Mouse (Mus musculus): ENCODE results near the gene Alg9. TPM values are rescaled to one million over a fixed set of nuclear protein-coding genes. Genes with fewer than 3 reads are reported as not detected.
A peak's percentile ranks its signal among the peaks of the same experiment; 100 is the strongest.

Gene Alg9
- polyA plus RNA-seq, 1 experiment from 2014 or later = 43.7 TPM

GRCm38 (mm10) chr9:50856341-50857081 is 81.7 kb downstream of the Alg9 start:
- Histone ChIP-seq H3K27ac (ENCODE audit: low read depth) (peak overlapping the region; percentile 86), H3K4me1 (ENCODE audit: insufficient read depth) (no peaks in the 10 kb centered on the region), H3K27me3 (ENCODE audit: insufficient read depth, low read length) (no peaks in the 10 kb centered on the region), H3K9me3 (ENCODE audit: low read depth, low read length) (no peaks in the 10 kb centered on the region), H3K4me3 (ENCODE audit: low read depth, low read length) (peak overlapping the region; percentile 81), H3K9ac (peak overlapping the region; percentile 74), H3K36me3 (ENCODE audit: insufficient read depth) (peaks cover 30% of the 10 kb centered on the region), H3K4me2 (peak overlapping the region; percentile 69)
- ATAC-seq (ENCODE audit: insufficient read depth) = peak; percentile 91
- WGBS = under 1% methylated on average over 45 of the region's 45 CpGs
- peak; percentile 96 for DNase-seq
- no peak for TF ChIP-seq CTCF (IDR thresholded peaks at IDR 0.05; ENCODE audit: low read depth)

- Histone ChIP-seq H3K9me3 (ENCODE audit: low read depth, low read length) (no peaks in the 10 kb centered on the region), H3K36me3 (ENCODE audit: insufficient read depth) (peaks cover 36% of the 10 kb centered on the region), H3K4me2 (peak overlapping the region; percentile 69), H3K4me3 (ENCODE audit: low read depth, low read length) (peak overlapping the region; percentile 81), H3K27me3 (ENCODE audit: insufficient read depth, low read length) (no peaks in the 10 kb centered on the region), H3K4me1 (ENCODE audit: insufficient read depth) (no peaks in the 10 kb centered on the region), H3K9ac (peak overlapping the region; percentile 74), H3K27ac (ENCODE audit: low read depth) (peak overlapping the region; percentile 86)
- DNase-seq (peak; percentile 57), ATAC-seq (ENCODE audit: insufficient read depth) (peak; percentile 75)
- TF ChIP-seq CTCF (IDR thresholded peaks at IDR 0.05; ENCODE audit: low read depth) = no peak
- WGBS = under 1% methylated on average over 46 of the region's 46 CpGs
These were observed 82.3 kb downstream of the Alg9 start for GRCm38 (mm10) chr9:50857082-50857641.

- H3K4me1 ChIP-seq (ENCODE audit: insufficient read depth) = no peaks in the 10 kb centered on the region
- no peak for DNase-seq
- H3K4me2 ChIP-seq = no peak overlapping the region
- H3K27ac ChIP-seq (ENCODE audit: low read depth) = no peak overlapping the region
- H3K36me3 ChIP-seq (ENCODE audit: insufficient read depth) = peaks cover 51% of the 10 kb centered on the region
- H3K9ac ChIP-seq = no peak overlapping the region
- no peak for ATAC-seq (ENCODE audit: insufficient read depth)
- no peaks in the 10 kb centered on the region for H3K27me3 ChIP-seq (ENCODE audit: insufficient read depth, low read length)
- no peak overlapping the region for H3K4me3 ChIP-seq (ENCODE audit: low read depth, low read length)
- no peak for TF ChIP-seq CTCF (IDR thresholded peaks at IDR 0.05; ENCODE audit: low read depth)
- no peaks in the 10 kb centered on the region for H3K9me3 ChIP-seq (ENCODE audit: low read depth, low read length)
- 70% methylated on average over 6 of the region's 6 CpGs for WGBS
These were observed 83.9 kb downstream of the Alg9 start for GRCm38 (mm10) chr9:50858681-50859080.

- H3K4me2 ChIP-seq = no peak overlapping the region
- no peak for TF ChIP-seq CTCF (IDR thresholded peaks at IDR 0.05; ENCODE audit: low read depth)
- H3K27me3 ChIP-seq (ENCODE audit: insufficient read depth, low read length) = no peaks in the 10 kb centered on the region
- 88% methylated on average over 18 of the region's 18 CpGs for WGBS
- no peak overlapping the region for H3K27ac ChIP-seq (ENCODE audit: low read depth)
- no peaks in the 10 kb centered on the region for H3K4me1 ChIP-seq (ENCODE audit: insufficient read depth)
- no peak overlapping the region for H3K9ac ChIP-seq
- H3K4me3 ChIP-seq (ENCODE audit: low read depth, low read length) = no peak overlapping the region
- no peak for DNase-seq
- H3K9me3 ChIP-seq (ENCODE audit: low read depth, low read length) = no peaks in the 10 kb centered on the region
- H3K36me3 ChIP-seq (ENCODE audit: insufficient read depth) = peaks cover 68% of the 10 kb centered on the region
- no peak for ATAC-seq (ENCODE audit: insufficient read depth)
These were observed 86.5 kb downstream of the Alg9 start for GRCm38 (mm10) chr9:50861119-50861839.

- Histone ChIP-seq H3K4me1 (ENCODE audit: insufficient read depth) (no peaks in the 10 kb centered on the region), H3K27me3 (ENCODE audit: insufficient read depth, low read length) (no peaks in the 10 kb centered on the region), H3K4me2 (no peak overlapping the region), H3K36me3 (ENCODE audit: insufficient read depth) (peaks cover 91% of the 10 kb centered on the region), H3K9ac (no peak overlapping the region), H3K9me3 (ENCODE audit: low read depth, low read length) (no peaks in the 10 kb centered on the region), H3K27ac (ENCODE audit: low read depth) (no peak overlapping the region), H3K4me3 (ENCODE audit: low read depth, low read length) (no peak overlapping the region)
- TF ChIP-seq CTCF (IDR thresholded peaks at IDR 0.05; ENCODE audit: low read depth) = no peak
- DNase-seq (no peak), ATAC-seq (ENCODE audit: insufficient read depth) (no peak)
- 82% methylated on average over 4 of the region's 4 CpGs for WGBS
These were observed 89.0 kb downstream of the Alg9 start for GRCm38 (mm10) chr9:50863824-50864223.

- no peak for TF ChIP-seq CTCF (IDR thresholded peaks at IDR 0.05; ENCODE audit: low read depth)
- Histone ChIP-seq H3K9me3 (ENCODE audit: low read depth, low read length) (no peaks in the 10 kb centered on the region), H3K27me3 (ENCODE audit: insufficient read depth, low read length) (no peaks in the 10 kb centered on the region), H3K4me2 (no peak overlapping the region), H3K4me3 (ENCODE audit: low read depth, low read length) (no peak overlapping the region), H3K36me3 (ENCODE audit: insufficient read depth) (peaks cover 88% of the 10 kb centered on the region), H3K27ac (ENCODE audit: low read depth) (no peak overlapping the region), H3K4me1 (ENCODE audit: insufficient read depth) (no peaks in the 10 kb centered on the region), H3K9ac (no peak overlapping the region)
- DNase-seq (no peak), ATAC-seq (ENCODE audit: insufficient read depth) (no peak)
- WGBS = 60% methylated on average over 5 of the region's 5 CpGs
These were observed 90.1 kb downstream of the Alg9 start for GRCm38 (mm10) chr9:50864877-50865276.

GRCm38 (mm10) chr9:50865803-50866202 is 91.0 kb downstream of the Alg9 start:
- no peak overlapping the region for H3K9ac ChIP-seq
- 73% methylated on average over 8 of the region's 8 CpGs for WGBS
- no peaks in the 10 kb centered on the region for H3K27me3 ChIP-seq (ENCODE audit: insufficient read depth, low read length)
- H3K4me1 ChIP-seq (ENCODE audit: insufficient read depth) = no peaks in the 10 kb centered on the region
- peaks cover 88% of the 10 kb centered on the region for H3K36me3 ChIP-seq (ENCODE audit: insufficient read depth)
- H3K9me3 ChIP-seq (ENCODE audit: low read depth, low read length) = no peaks in the 10 kb centered on the region
- H3K27ac ChIP-seq (ENCODE audit: low read depth) = no peak overlapping the region
- DNase-seq (no peak), ATAC-seq (ENCODE audit: insufficient read depth) (peak; percentile 28; the same call in 1 of the 2 replicates)
- no peak overlapping the region for H3K4me3 ChIP-seq (ENCODE audit: low read depth, low read length)
- TF ChIP-seq CTCF (IDR thresholded peaks at IDR 0.05; ENCODE audit: low read depth) = no peak
- no peak overlapping the region for H3K4me2 ChIP-seq
